Mouse (Mus musculus) testis, postnatal 10 days (tissue): ENCODE data around the gene Gm20388.

Source experiments
- DNase-seq: peaks from one replicate; pipeline ENCODE4 v3.0.0; 2021; ENCODE audit warnings: low spot score

Gm20388 gene

GRCm38 (mm10) chr8:122441326-122441725, 2530.7 kb downstream of the Gm20388 start:
- DNase-seq: no peak

GRCm38 (mm10) chr8:122442356-122442755, 2531.7 kb downstream of the Gm20388 start:
- DNase-seq: no peak

- DNase-seq: no peak
Measured at GRCm38 (mm10) chr8:122442781-122443180, 2532.1 kb downstream of the Gm20388 start.

GRCm38 (mm10) chr8:122443262-122444006, 2532.8 kb downstream of the Gm20388 start, which contains the start of gene Mvd:
TSS of gene Mvd (minus strand) at chr8:122443422.
- peak; percentile 97 for DNase-seq

- DNase-seq: peak; percentile 83
Measured at GRCm38 (mm10) chr8:122444058-122444748, 2533.6 kb downstream of the Gm20388 start.

- no peak for DNase-seq
Measured at GRCm38 (mm10) chr8:122445203-122445602, 2534.6 kb downstream of the Gm20388 start.

GRCm38 (mm10) chr8:122451161-122451703, 2540.6 kb downstream of the Gm20388 start:
- DNase-seq: no peak

- no peak for DNase-seq
Measured at GRCm38 (mm10) chr8:122452154-122452553, 2541.5 kb downstream of the Gm20388 start.

- no peak for DNase-seq
Measured at GRCm38 (mm10) chr8:122454409-122454808, 2543.8 kb downstream of the Gm20388 start.

GRCm38 (mm10) chr8:122457171-122457570, 2546.5 kb downstream of the Gm20388 start:
- DNase-seq: no peak

GRCm38 (mm10) chr8:122459218-122459900, 2548.7 kb downstream of the Gm20388 start:
- no peak for DNase-seq

GRCm38 (mm10) chr8:122459990-122460389, 2549.3 kb downstream of the Gm20388 start:
- no peak for DNase-seq

GRCm38 (mm10) chr8:122460524-122461472, 2550.2 kb downstream of the Gm20388 start, which contains the start of gene Snai3:
TSS of gene Snai3 (minus strand) at chr8:122460733.
- peak; percentile 77 for DNase-seq

- DNase-seq: no peak
Measured at GRCm38 (mm10) chr8:122461473-122462148, 2551.0 kb downstream of the Gm20388 start.

GRCm38 (mm10) chr8:122462510-122462909, 2551.9 kb downstream of the Gm20388 start:
- no peak for DNase-seq

GRCm38 (mm10) chr8:122463651-122464640, 2553.3 kb downstream of the Gm20388 start:
- DNase-seq: no peak

GRCm38 (mm10) chr8:122464985-122465384, 2554.3 kb downstream of the Gm20388 start:
- no peak for DNase-seq

GRCm38 (mm10) chr8:122467816-122468215, 2557.2 kb downstream of the Gm20388 start:
- DNase-seq: no peak

GRCm38 (mm10) chr8:122469407-122469806, 2558.8 kb downstream of the Gm20388 start:
- no peak for DNase-seq
